Mouse (Mus musculus): ENCODE data around the gene Nme2. TPM values are rescaled to one million over a fixed set of nuclear protein-coding genes. Genes with fewer than 3 reads are reported as not detected.

The Nme2 gene
- polyA plus RNA-seq, 1 experiment: 1,152 TPM

- TF ChIP-seq MYOG (IDR thresholded peaks at IDR 0.05; ENCODE audit: control insufficient read depth in 1 of 3, insufficient read depth in 1 of 3, insufficient read length in 2 of 3, low read depth in 2 of 3) (no peak), SRF (IDR thresholded peaks at IDR 0.05; ENCODE audit: control insufficient read depth, insufficient read length, low read depth) (no peak), REST (IDR thresholded peaks at IDR 0.05; ENCODE audit: insufficient read depth, insufficient read length) (no peak), POLR2AphosphoS2 (IDR thresholded peaks at IDR 0.05; ENCODE audit: insufficient read length, low read depth) (no peak), CEBPB (IDR thresholded peaks at IDR 0.05; ENCODE audit: insufficient read depth, poor library complexity, severe bottlenecking) (no peak)
- Histone ChIP-seq H3K36me3 (ENCODE audit: control insufficient read depth, insufficient read depth) (peaks cover 59% of the 10 kb centered on the region), H3ac (ENCODE audit: control insufficient read depth, insufficient read length) (no peak overlapping the region), H3K79me2 (ENCODE audit: control insufficient read depth, insufficient read depth) (no peaks in the 10 kb centered on the region), H3K4me3 (no peak overlapping the region), H3K4me2 (ENCODE audit: low read depth) (no peak overlapping the region), H3K27me3 (ENCODE audit: control insufficient read depth, insufficient read depth, insufficient read length) (no peaks in the 10 kb centered on the region)
Measured at GRCm38 (mm10) chr11:93911603-93912002, 44.5 kb downstream of the Nme2 start.

- TF ChIP-seq TCF3 (IDR thresholded peaks at IDR 0.05; ENCODE audit: insufficient read length, low read depth): no peak
- TF ChIP-seq TCF12 (IDR thresholded peaks at IDR 0.05; ENCODE audit: insufficient read depth, poor library complexity, severe bottlenecking): no peak
- no peak for TF ChIP-seq MYOD1 (IDR thresholded peaks at IDR 0.05; ENCODE audit: control insufficient read depth in 1 of 3, insufficient read length in 2 of 3, low read depth in 2 of 3)
- no peak for TF ChIP-seq REST (IDR thresholded peaks at IDR 0.05; ENCODE audit: insufficient read depth, insufficient read length)
Measured at GRCm38 (mm10) chr11:93908829-93909228, 47.2 kb downstream of the Nme2 start.

GRCm38 (mm10) chr11:93907839-93908238 is 48.2 kb downstream of the Nme2 start:
- TF ChIP-seq TCF12 (IDR thresholded peaks at IDR 0.05; ENCODE audit: insufficient read depth, poor library complexity, severe bottlenecking): no peak
- TF ChIP-seq MYOG (IDR thresholded peaks at IDR 0.05; ENCODE audit: control insufficient read depth in 1 of 3, insufficient read depth in 1 of 3, insufficient read length in 2 of 3, low read depth in 2 of 3): no peak
- no peak for TF ChIP-seq REST (IDR thresholded peaks at IDR 0.05; ENCODE audit: insufficient read depth, insufficient read length)
- no peak for TF ChIP-seq E2F4 (IDR thresholded peaks at IDR 0.05; ENCODE audit: insufficient read depth)
- no peak for TF ChIP-seq MYOD1 (IDR thresholded peaks at IDR 0.05; ENCODE audit: control insufficient read depth in 1 of 3, insufficient read length in 2 of 3, low read depth in 2 of 3)
- no peak for TF ChIP-seq USF1 (IDR thresholded peaks at IDR 0.05; ENCODE audit: low read depth)
- no peak for TF ChIP-seq CEBPB (IDR thresholded peaks at IDR 0.05; ENCODE audit: insufficient read depth, poor library complexity, severe bottlenecking)
- no peak for TF ChIP-seq POLR2A (IDR thresholded peaks at IDR 0.05; ENCODE audit: insufficient read length, low read depth)
- no peak for TF ChIP-seq TCF3 (IDR thresholded peaks at IDR 0.05; ENCODE audit: insufficient read length, low read depth)
- TF ChIP-seq MAX (IDR thresholded peaks at IDR 0.05; ENCODE audit: low read depth): no peak
- no peak for TF ChIP-seq SRF (IDR thresholded peaks at IDR 0.05; ENCODE audit: control insufficient read depth, insufficient read length, low read depth)
- no peak for TF ChIP-seq POLR2AphosphoS2 (IDR thresholded peaks at IDR 0.05; ENCODE audit: insufficient read length, low read depth)
- no peaks in the 10 kb centered on the region for H3K79me2 ChIP-seq (ENCODE audit: control insufficient read depth, insufficient read depth)
- H3ac ChIP-seq (ENCODE audit: control insufficient read depth, insufficient read length): no peak overlapping the region
- no peak overlapping the region for H3K4me3 ChIP-seq
- no peak overlapping the region for H3K4me2 ChIP-seq (ENCODE audit: low read depth)
- peaks cover 40% of the 10 kb centered on the region for H3K36me3 ChIP-seq (ENCODE audit: control insufficient read depth, insufficient read depth)
- no peaks in the 10 kb centered on the region for H3K27me3 ChIP-seq (ENCODE audit: control insufficient read depth, insufficient read depth, insufficient read length)

More at GRCm38 (mm10) chr11:93908829-93909228, 47.2 kb downstream of the Nme2 start:
- Histone ChIP-seq H3K4me3 (no peak overlapping the region), H3K27me3 (ENCODE audit: control insufficient read depth, insufficient read depth, insufficient read length) (no peaks in the 10 kb centered on the region), H3K36me3 (ENCODE audit: control insufficient read depth, insufficient read depth) (peaks cover 48% of the 10 kb centered on the region), H3K79me2 (ENCODE audit: control insufficient read depth, insufficient read depth) (no peaks in the 10 kb centered on the region), H3ac (ENCODE audit: control insufficient read depth, insufficient read length) (no peak overlapping the region), H3K4me2 (ENCODE audit: low read depth) (no peak overlapping the region)

- Histone ChIP-seq H3K27me3 (ENCODE audit: control insufficient read depth, insufficient read depth, insufficient read length) (no peaks in the 10 kb centered on the region), H3K36me3 (ENCODE audit: control insufficient read depth, insufficient read depth) (peaks cover 32% of the 10 kb centered on the region), H3K4me2 (ENCODE audit: low read depth) (no peak overlapping the region), H3K79me2 (ENCODE audit: control insufficient read depth, insufficient read depth) (no peaks in the 10 kb centered on the region), H3K4me3 (no peak overlapping the region), H3ac (ENCODE audit: control insufficient read depth, insufficient read length) (no peak overlapping the region)
- no peak for TF ChIP-seq POLR2A (IDR thresholded peaks at IDR 0.05; ENCODE audit: insufficient read length, low read depth)
- no peak for TF ChIP-seq MAX (IDR thresholded peaks at IDR 0.05; ENCODE audit: low read depth)
- TF ChIP-seq TCF3 (IDR thresholded peaks at IDR 0.05; ENCODE audit: insufficient read length, low read depth): no peak
- no peak for TF ChIP-seq POLR2AphosphoS2 (IDR thresholded peaks at IDR 0.05; ENCODE audit: insufficient read length, low read depth)
- TF ChIP-seq TCF12 (IDR thresholded peaks at IDR 0.05; ENCODE audit: insufficient read depth, poor library complexity, severe bottlenecking): no peak
- no peak for TF ChIP-seq MYOD1 (IDR thresholded peaks at IDR 0.05; ENCODE audit: control insufficient read depth in 1 of 3, insufficient read length in 2 of 3, low read depth in 2 of 3)
- TF ChIP-seq REST (IDR thresholded peaks at IDR 0.05; ENCODE audit: insufficient read depth, insufficient read length): no peak
- no peak for TF ChIP-seq SRF (IDR thresholded peaks at IDR 0.05; ENCODE audit: control insufficient read depth, insufficient read length, low read depth)
- no peak for TF ChIP-seq CEBPB (IDR thresholded peaks at IDR 0.05; ENCODE audit: insufficient read depth, poor library complexity, severe bottlenecking)
- TF ChIP-seq MYOG (IDR thresholded peaks at IDR 0.05; ENCODE audit: control insufficient read depth in 1 of 3, insufficient read depth in 1 of 3, insufficient read length in 2 of 3, low read depth in 2 of 3): no peak
- TF ChIP-seq E2F4 (IDR thresholded peaks at IDR 0.05; ENCODE audit: insufficient read depth): no peak
- TF ChIP-seq USF1 (IDR thresholded peaks at IDR 0.05; ENCODE audit: low read depth): no peak
Measured at GRCm38 (mm10) chr11:93906834-93907233, 49.2 kb downstream of the Nme2 start.

Other genes with a start within 250 kb of the Nme2 start
- 16.3 TPM for gene Utp18, start 70.5 kb downstream of the Nme2 start, polyA plus RNA-seq (2012; fragmentation: generic; extraction: Trizol)
- gene Mbtd1, start 70.4 kb downstream of the Nme2 start, polyA plus RNA-seq (2012; fragmentation: generic; extraction: Trizol): 4.2 TPM
- 258 TPM for gene Gm20390, start 12.0 kb upstream of the Nme2 start, polyA plus RNA-seq (2012; fragmentation: generic; extraction: Trizol)
- 48.7 TPM for gene Nme1, start 12.3 kb upstream of the Nme2 start, polyA plus RNA-seq (2012; fragmentation: generic; extraction: Trizol)
- 16.9 TPM for gene Spag9, start 39.8 kb upstream of the Nme2 start, polyA plus RNA-seq (2012; fragmentation: generic; extraction: Trizol)

Measured in myocyte (in vitro differentiated cells).